Mouse (Mus musculus) MEL (cell line): Measurements from ENCODE around the gene Tbc1d1. TPM values are rescaled to one million over a fixed set of nuclear protein-coding genes. Genes with fewer than 3 reads are reported as not detected.

Source experiments
- DNase-seq: peaks from one replicate; pipeline ENCODE4 v3.0.0; 2011; ENCODE audit warnings: low read depth, low spot score
- H3K27ac ChIP-seq: 2 replicates; pipeline ENCODE4 v1.5.1; 2012; ENCODE audit warnings: low read depth, mild to moderate bottlenecking, control low read depth, low read length, moderate library complexity; ENCODE audit not compliant: control insufficient read depth
- H3K27me3 ChIP-seq, 2 experiments: fragments of 150-350 bp in 1 of 2; sonication (generic) in 1 of 2; 2 replicates each; pipeline ENCODE4 v1.6.1; 2012; ENCODE audit warnings: low read length in 2 of 2, mild to moderate bottlenecking in 2 of 2, improper control_type of control experiment in 1 of 2, moderate library complexity in 1 of 2; ENCODE audit not compliant: insufficient read depth in 2 of 2, control insufficient read depth in 1 of 2
- H3K36me3 ChIP-seq, 2 experiments: 2 replicates each; pipeline ENCODE4 v1.6.1; 2012 to 2014; ENCODE audit warnings: low read length in 2 of 2, improper control_type of control experiment in 1 of 2, inconsistent platforms in 1 of 2, mild to moderate bottlenecking in 1 of 2; ENCODE audit not compliant: insufficient read depth in 2 of 2, control insufficient read depth in 1 of 2
- H3K4me1 ChIP-seq, 2 experiments: fragments of 150-350 bp in 1 of 2; sonication (generic) in 1 of 2; 2 replicates each; pipeline ENCODE4 v1.6.1; 2012; ENCODE audit warnings: low read length in 2 of 2, improper control_type of control experiment in 1 of 2, mild to moderate bottlenecking in 1 of 2; ENCODE audit not compliant: insufficient read depth in 2 of 2, control insufficient read depth in 1 of 2
- H3K4me3 ChIP-seq, 2 experiments: fragments of 150-350 bp in 1 of 2; sonication (generic) in 1 of 2; 2 replicates each; pipeline ENCODE4 v1.5.1; 2012; ENCODE audit warnings: low read depth in 2 of 2, low read length in 2 of 2, mild to moderate bottlenecking in 2 of 2, moderate library complexity in 2 of 2, control low read depth in 1 of 2, improper control_type of control experiment in 1 of 2; ENCODE audit not compliant: control insufficient read depth in 1 of 2, insufficient read depth in 1 of 2
- H3K79me2 ChIP-seq: 2 replicates; pipeline ENCODE4 v1.6.1; 2012; ENCODE audit warnings: mild to moderate bottlenecking, low read length, moderate library complexity; ENCODE audit not compliant: control insufficient read depth, poor library complexity, insufficient read depth
- H3K9ac ChIP-seq: 2 replicates; pipeline ENCODE4 v1.6.1; 2012; ENCODE audit warnings: low read depth, mild to moderate bottlenecking, control low read depth, low read length, moderate library complexity; ENCODE audit not compliant: control insufficient read depth, poor library complexity, severe bottlenecking
- H3K9me3 ChIP-seq: fragments of 150-350 bp; sonication (generic); replicated peaks from 2 replicates; pipeline ENCODE4 v1.6.1; 2012; ENCODE audit warnings: mild to moderate bottlenecking, low read length, improper control_type of control experiment, moderate library complexity; ENCODE audit not compliant: insufficient read depth
- CTCF ChIP-seq, 3 experiments: IDR thresholded peaks in 2 of 3; conservative IDR thresholded peaks in 1 of 3; 2 replicates each; pipeline ENCODE4 v1.5.1; 2011 to 2012; ENCODE audit warnings: low read length in 3 of 3, low read depth in 2 of 3, mild to moderate bottlenecking in 2 of 3, improper control_type of control experiment in 1 of 3, inconsistent platforms in 1 of 3, mixed read lengths in 1 of 3, moderate library complexity in 1 of 3; ENCODE audit not compliant: control insufficient read depth in 1 of 3, insufficient read depth in 1 of 3, poor library complexity in 1 of 3, severe bottlenecking in 1 of 3
- ELF1 ChIP-seq: IDR thresholded peaks from 2 replicates; pipeline ENCODE4 v1.6.1; 2014; ENCODE audit warnings: low read depth, mild to moderate bottlenecking, inconsistent platforms, low read length, improper control_type of control experiment, moderate library complexity
- ETS1 ChIP-seq: IDR thresholded peaks from 2 replicates; pipeline ENCODE4 v1.6.1; 2012; ENCODE audit warnings: low read depth, mild to moderate bottlenecking, inconsistent platforms, low read length, improper control_type of control experiment, moderate library complexity
- GABPA ChIP-seq: IDR thresholded peaks from 2 replicates; pipeline ENCODE4 v1.6.1; 2012; ENCODE audit warnings: low read depth, mild to moderate bottlenecking, inconsistent platforms, low read length, improper control_type of control experiment, moderate library complexity
- HCFC1 ChIP-seq: IDR thresholded peaks from 2 replicates; pipeline ENCODE4 v1.6.1; 2012; ENCODE audit warnings: low read depth, mild to moderate bottlenecking, inconsistent platforms, low read length, improper control_type of control experiment, moderate library complexity
- JUND ChIP-seq: IDR thresholded peaks from 2 replicates; pipeline ENCODE4 v1.6.1; 2011; ENCODE audit warnings: low read depth, mild to moderate bottlenecking, improper control_type of control experiment, low read length
- MEF2A ChIP-seq: IDR thresholded peaks from 2 replicates; pipeline ENCODE4 v1.6.1; 2014; ENCODE audit warnings: low read depth, mild to moderate bottlenecking, inconsistent platforms, low read length, improper control_type of control experiment; ENCODE audit not compliant: poor library complexity, insufficient replicate concordance, severe bottlenecking; ENCODE audit errors: extremely low read depth
- POLR2AphosphoS5 ChIP-seq: IDR thresholded peaks from 2 replicates; pipeline ENCODE4 v1.6.1; 2012; ENCODE audit warnings: low read depth, borderline replicate concordance, mild to moderate bottlenecking, inconsistent platforms, low read length, moderate library complexity, mixed read lengths
- RCOR1 ChIP-seq: IDR thresholded peaks from 2 replicates; pipeline ENCODE4 v1.6.1; 2012; ENCODE audit warnings: low read depth, mild to moderate bottlenecking, inconsistent platforms, low read length, improper control_type of control experiment
- TBP ChIP-seq: IDR thresholded peaks from 2 replicates; pipeline ENCODE4 v1.8.0; 2011; ENCODE audit warnings: low read depth, low read length, improper control_type of control experiment
- TCF12 ChIP-seq: IDR thresholded peaks from 2 replicates; pipeline ENCODE4 v1.6.1; 2014; ENCODE audit warnings: low read depth, mild to moderate bottlenecking, inconsistent platforms, low read length, improper control_type of control experiment, moderate library complexity
- UBTF ChIP-seq: IDR thresholded peaks from 2 replicates; pipeline ENCODE4 v1.6.1; 2012; ENCODE audit warnings: low read depth, mild to moderate bottlenecking, inconsistent platforms, low read length, improper control_type of control experiment, moderate library complexity, borderline replicate concordance; ENCODE audit not compliant: insufficient read depth
- ZC3H11A ChIP-seq: IDR thresholded peaks from 2 replicates; pipeline ENCODE4 v1.6.1; 2012; ENCODE audit warnings: low read depth, mild to moderate bottlenecking, inconsistent platforms, low read length, improper control_type of control experiment
- ZKSCAN1 ChIP-seq: IDR thresholded peaks from 2 replicates; pipeline ENCODE4 v1.6.1; 2012; ENCODE audit warnings: low read depth, mild to moderate bottlenecking, inconsistent platforms, low read length, improper control_type of control experiment, moderate library complexity
- ZMIZ1 ChIP-seq: IDR thresholded peaks from 2 replicates; pipeline ENCODE4 v1.6.1; 2012; ENCODE audit warnings: low read depth, mild to moderate bottlenecking, inconsistent platforms, low read length, improper control_type of control experiment, moderate library complexity
- polyA plus RNA-seq, 2 experiments: library from polyadenylated mRNA; stranded (reverse) in 1 of 2; unstranded in 1 of 2; fragments of >175 nt in 1 of 2; fragments of >200 nt in 1 of 2; gene quantifications; 2 replicates each; pipeline versions ENCODE4 v1.2.1 to v1.2.4; 2012; ENCODE audit warnings: low replicate concordance in 2 of 2, low read depth in 1 of 2; ENCODE audit not compliant: insufficient read length in 2 of 2, insufficient read depth in 1 of 2, missing spikeins in 1 of 2
- total RNA-seq: library from RNA; depleted of rRNA; stranded (reverse); fragments of 300-350 nt; gene quantifications from 2 replicates; pipeline ENCODE4 v1.2.3, GENCODE M21; 2012

Tbc1d1 gene
- total and polyA plus RNA-seq, 3 experiments: 22.5 to 24.4 TPM; not detected in 1

DNA sequence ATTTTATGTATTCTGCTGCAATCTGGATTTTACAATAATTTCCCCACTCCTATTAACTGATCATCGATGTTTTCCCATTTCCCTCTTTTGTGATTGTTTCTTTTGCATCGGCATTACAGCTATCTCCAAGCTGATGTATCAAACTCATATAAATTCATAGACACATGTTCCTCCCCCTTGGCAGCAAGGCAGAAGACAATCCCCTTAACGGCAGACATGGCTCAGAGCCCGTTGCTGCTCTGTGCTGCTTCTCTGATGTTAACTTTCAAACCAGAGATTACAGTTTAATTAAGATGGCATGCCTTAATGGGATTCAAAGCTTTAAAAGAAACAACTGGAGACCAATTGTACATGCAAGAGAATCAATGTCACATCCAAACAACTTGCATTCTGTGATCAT lies 27.6 kb downstream of the Tbc1d1 start:
- Histone ChIP-seq H3K36me3 (peaks cover 0 to 2% of the 10 kb centered on the region in 2 experiments; a peak in 1 of 4 replicates), H3K79me2 (no peaks in the 10 kb centered on the region), H3K4me3 (no peak overlapping the region), H3K27me3 (no peaks in the 10 kb centered on the region), H3K9me3 (no peaks in the 10 kb centered on the region), H3K4me1 (no peaks in the 10 kb centered on the region), H3K9ac (no peak overlapping the region), H3K27ac (no peak overlapping the region)
- DNase-seq: no peak
- TF ChIP-seq CTCF (IDR thresholded peaks at IDR 0.05 in 2 of 3, conservative IDR thresholded peaks at IDR 0.05 in 1 of 3; ENCODE audit: control insufficient read depth in 1 of 3, insufficient read depth in 1 of 3, low read depth in 2 of 3, low read length in 3 of 3, poor library complexity in 1 of 3, severe bottlenecking in 1 of 3): no peak
- no peak for TF ChIP-seq ZC3H11A
- no peak for TF ChIP-seq POLR2AphosphoS5
- TF ChIP-seq TBP: no peak
- TF ChIP-seq ZMIZ1: no peak
- no peak for TF ChIP-seq UBTF
- TF ChIP-seq HCFC1: no peak
- TF ChIP-seq GABPA: no peak

DNA sequence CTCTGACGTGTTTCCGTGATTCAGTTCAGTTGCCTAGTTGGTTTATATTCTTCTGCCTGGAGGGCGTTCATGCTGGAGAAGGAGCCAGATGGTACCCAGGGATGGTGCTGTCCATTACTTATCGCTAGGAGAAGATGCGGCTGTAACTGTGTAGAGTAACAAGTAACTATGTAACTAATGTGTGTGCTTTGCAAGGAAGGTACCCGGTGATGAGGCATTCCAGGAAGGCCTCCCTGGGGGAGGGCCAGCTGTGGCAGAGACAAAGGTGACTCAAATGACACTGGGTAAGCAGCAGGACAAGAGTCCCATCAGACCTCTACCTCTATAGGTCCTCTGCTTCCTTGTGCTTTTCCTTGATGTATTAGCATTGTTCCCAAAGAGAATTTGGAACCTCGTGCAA lies 29.2 kb downstream of the Tbc1d1 start:
- peaks cover 0 to 2% of the 10 kb centered on the region in 2 experiments; a peak in 1 of 4 replicates for H3K36me3 ChIP-seq
- no peak overlapping the region for H3K27ac ChIP-seq
- no peaks in the 10 kb centered on the region for H3K79me2 ChIP-seq

GRCm38 (mm10) chr5:64186566-64186965 lies 30.5 kb downstream of the Tbc1d1 start:
- TF ChIP-seq MEF2A: no peak
- H3K9me3 ChIP-seq: no peaks in the 10 kb centered on the region
- no peaks in the 10 kb centered on the region for H3K27me3 ChIP-seq
- DNase-seq: no peak
- no peak overlapping the region for H3K4me3 ChIP-seq
- no peaks in the 10 kb centered on the region for H3K79me2 ChIP-seq
- no peak overlapping the region for H3K27ac ChIP-seq
- no peaks in the 10 kb centered on the region for H3K4me1 ChIP-seq
- H3K9ac ChIP-seq: no peak overlapping the region
- peaks cover 0 to 2% of the 10 kb centered on the region in 2 experiments; a peak in 1 of 4 replicates for H3K36me3 ChIP-seq

More for the DNA sequence above, 29.2 kb downstream of the Tbc1d1 start:
- H3K9ac ChIP-seq: no peak overlapping the region
- no peaks in the 10 kb centered on the region for H3K9me3 ChIP-seq
- TF ChIP-seq RCOR1: no peak
- TF ChIP-seq TCF12: no peak
- TF ChIP-seq JUND: no peak
- TF ChIP-seq ETS1: no peak
- TF ChIP-seq ELF1: no peak
- no peak for TF ChIP-seq ZKSCAN1
- H3K4me1 ChIP-seq: no peaks in the 10 kb centered on the region
- H3K27me3 ChIP-seq: no peaks in the 10 kb centered on the region
- no peak for DNase-seq
- H3K4me3 ChIP-seq: no peak overlapping the region
